Mouse (Mus musculus): ENCODE measurements around the gene Atp6v1g2. TPM values are rescaled to one million over a fixed set of nuclear protein-coding genes. Genes with fewer than 3 reads are reported as not detected.

The Atp6v1g2 gene
- polyA plus RNA-seq (2015; fragmentation: Nextera tagmentation; extraction: Ambion mirVana): 10.6 and 10.7 TPM in 2 replicates

GRCm38 (mm10) chr17:35233114-35233980 is at the start of gene Atp6v1g2:
Gene Atp6v1g2 (plus strand): TSS chr17:35233660.
- WGBS: 53% methylated on average over 18 of the region's 18 CpGs
- H3K9me3 ChIP-seq: no peaks in the 10 kb centered on the region
- H3K4me1 ChIP-seq: peaks cover 37% of the 10 kb centered on the region
- H3K27me3 ChIP-seq (replicated peaks): no peaks in the 10 kb centered on the region
- no peak for ATAC-seq (ENCODE audit: extremely low read depth, insufficient number of reproducible peaks, low FRiP score, low TSS enrichment)
- peak within 1 kb of the TSS; percentile 74 for H3K4me3 ChIP-seq
- H3K36me3 ChIP-seq: peaks cover 47% of the 10 kb centered on the region
- H3K9ac ChIP-seq: peak within 1 kb of the TSS; percentile 94
- H3K27ac ChIP-seq (replicated peaks): peak within 1 kb of the TSS; percentile 98
- peak within 1 kb of the TSS; percentile 91 for H3K4me2 ChIP-seq

GRCm38 (mm10) chr17:35185639-35186611 is 47.5 kb upstream of the Atp6v1g2 start:
- no peaks in the 10 kb centered on the region for H3K36me3 ChIP-seq
- H3K9ac ChIP-seq: peak overlapping the region; percentile 66
- 2% methylated on average over 18 of the region's 18 CpGs for WGBS
- ATAC-seq (ENCODE audit: extremely low read depth, insufficient number of reproducible peaks, low FRiP score, low TSS enrichment): peak; percentile 64; the same call in 1 of the 2 replicates
- H3K9me3 ChIP-seq: no peaks in the 10 kb centered on the region
- H3K4me2 ChIP-seq: peak overlapping the region; percentile 68
- peak overlapping the region; percentile 58 for H3K27ac ChIP-seq (replicated peaks)
- H3K27me3 ChIP-seq (replicated peaks): peaks cover 4% of the 10 kb centered on the region; the same call in 1 of the 2 replicates
- peak overlapping the region; percentile 56 for H3K4me3 ChIP-seq
- H3K4me1 ChIP-seq: peaks cover 5% of the 10 kb centered on the region

- ATAC-seq (ENCODE audit: extremely low read depth, insufficient number of reproducible peaks, low FRiP score, low TSS enrichment): 0 out of 2 replicates have a peak, but pooled peaks have one; percentile 21
- Histone ChIP-seq H3K9ac (peak overlapping the region; percentile 66; the same call in 1 of the 2 replicates), H3K9me3 (no peaks in the 10 kb centered on the region), H3K27ac (replicated peaks) (peak overlapping the region; percentile 58), H3K36me3 (no peaks in the 10 kb centered on the region), H3K4me2 (peak overlapping the region; percentile 68), H3K4me3 (peak overlapping the region; percentile 56), H3K27me3 (replicated peaks) (peaks cover 4% of the 10 kb centered on the region; the same call in 1 of the 2 replicates), H3K4me1 (peaks cover 5% of the 10 kb centered on the region)
- under 1% methylated on average over 4 of the region's 4 CpGs for WGBS
These were observed 46.8 kb upstream of the Atp6v1g2 start for GRCm38 (mm10) chr17:35186681-35187080.

GRCm38 (mm10) chr17:35187345-35187744 is 46.1 kb upstream of the Atp6v1g2 start:
- no peak overlapping the region for H3K9ac ChIP-seq
- no peaks in the 10 kb centered on the region for H3K36me3 ChIP-seq
- peaks cover 4% of the 10 kb centered on the region; the same call in 1 of the 2 replicates for H3K27me3 ChIP-seq (replicated peaks)
- H3K4me1 ChIP-seq: peaks cover 5% of the 10 kb centered on the region
- H3K9me3 ChIP-seq: no peaks in the 10 kb centered on the region
- H3K4me3 ChIP-seq: no peak overlapping the region
- WGBS: 75% methylated on average over 4 of the region's 4 CpGs
- no peak overlapping the region for H3K27ac ChIP-seq (replicated peaks)
- no peak for ATAC-seq (ENCODE audit: extremely low read depth, insufficient number of reproducible peaks, low FRiP score, low TSS enrichment)
- no peak overlapping the region for H3K4me2 ChIP-seq

- no peak within 1 kb of the TSS for H3K4me3 ChIP-seq
- H3K9me3 ChIP-seq: no peaks in the 10 kb centered on the region
- peaks cover 5% of the 10 kb centered on the region for H3K27me3 ChIP-seq (replicated peaks)
- H3K4me2 ChIP-seq: no peak within 1 kb of the TSS
- no peak within 1 kb of the TSS for H3K27ac ChIP-seq (replicated peaks)
- 65% methylated on average over 7 of the region's 7 CpGs for WGBS
- H3K4me1 ChIP-seq: peaks cover 5% of the 10 kb centered on the region
- H3K36me3 ChIP-seq: no peaks in the 10 kb centered on the region
- ATAC-seq (ENCODE audit: extremely low read depth, insufficient number of reproducible peaks, low FRiP score, low TSS enrichment): no peak
- H3K9ac ChIP-seq: no peak within 1 kb of the TSS
These were observed 45.4 kb upstream of the Atp6v1g2 start, which contains the start of gene Lst1 for GRCm38 (mm10) chr17:35187959-35188610. Gene Lst1 (minus strand): TSS chr17:35188439.

- Histone ChIP-seq H3K4me2 (no peak overlapping the region), H3K27me3 (replicated peaks) (peaks cover 15% of the 10 kb centered on the region), H3K4me3 (no peak overlapping the region), H3K36me3 (no peaks in the 10 kb centered on the region), H3K9ac (no peak overlapping the region), H3K4me1 (peaks cover 8% of the 10 kb centered on the region), H3K27ac (replicated peaks) (no peak overlapping the region), H3K9me3 (no peaks in the 10 kb centered on the region)
- no peak for ATAC-seq (ENCODE audit: extremely low read depth, insufficient number of reproducible peaks, low FRiP score, low TSS enrichment)
- 38% methylated on average over 1 of the region's 1 CpGs for WGBS
These were observed 44.3 kb upstream of the Atp6v1g2 start for GRCm38 (mm10) chr17:35189186-35189585.

DNA sequence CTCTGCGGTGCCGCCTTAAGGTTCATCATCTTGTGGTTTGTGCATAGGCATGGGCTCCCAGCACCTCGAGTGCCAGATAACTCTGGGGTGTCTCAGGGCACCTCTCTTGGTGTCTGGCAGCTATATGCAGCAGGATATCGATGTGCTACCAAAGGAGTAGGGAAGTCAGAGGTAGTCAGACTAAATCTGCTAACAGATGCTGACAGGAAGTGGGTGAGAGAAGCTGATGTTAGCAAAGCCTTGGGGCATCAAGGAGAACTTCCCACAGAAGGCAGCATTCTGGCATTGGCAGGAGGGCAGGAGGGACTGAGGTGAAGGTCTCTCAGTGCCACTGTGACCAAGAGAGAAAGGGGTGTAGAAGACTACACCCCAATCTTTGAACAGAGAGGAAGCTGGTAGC is 43.4 kb upstream of the Atp6v1g2 start:
- Histone ChIP-seq H3K9ac (no peak overlapping the region), H3K9me3 (no peaks in the 10 kb centered on the region), H3K36me3 (no peaks in the 10 kb centered on the region), H3K4me3 (no peak overlapping the region), H3K27ac (replicated peaks) (no peak overlapping the region), H3K27me3 (replicated peaks) (peaks cover 21% of the 10 kb centered on the region), H3K4me2 (no peak overlapping the region), H3K4me1 (peaks cover 13% of the 10 kb centered on the region)
- no peak for ATAC-seq (ENCODE audit: extremely low read depth, insufficient number of reproducible peaks, low FRiP score, low TSS enrichment)
- 55% methylated on average over 4 of the region's 4 CpGs for WGBS

DNA sequence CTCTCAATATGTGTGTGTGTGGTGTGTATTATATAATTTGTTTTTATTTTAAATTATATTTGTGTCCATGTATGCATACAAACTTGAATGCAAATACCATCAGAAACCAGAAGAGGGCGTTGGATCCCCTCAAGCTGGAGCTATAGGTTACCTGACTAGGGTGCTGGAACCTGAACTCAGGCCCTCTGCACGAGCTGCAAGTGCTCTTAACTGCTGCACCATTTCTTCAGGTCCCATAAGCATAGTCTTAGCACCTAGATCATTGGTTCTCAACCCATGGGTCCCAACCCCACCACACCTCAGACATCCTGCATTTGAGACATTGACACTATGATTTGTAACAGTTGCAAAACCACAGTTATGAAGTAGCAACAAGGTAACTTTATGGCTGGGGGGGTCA is 41.7 kb upstream of the Atp6v1g2 start:
- Histone ChIP-seq H3K9ac (no peak overlapping the region), H3K27me3 (replicated peaks) (peaks cover 37% of the 10 kb centered on the region), H3K27ac (replicated peaks) (no peak overlapping the region), H3K36me3 (no peaks in the 10 kb centered on the region), H3K4me2 (no peak overlapping the region), H3K4me3 (no peak overlapping the region), H3K4me1 (peaks cover 24% of the 10 kb centered on the region), H3K9me3 (no peaks in the 10 kb centered on the region)
- WGBS: 57% methylated on average over 2 of the region's 2 CpGs
- no peak for ATAC-seq (ENCODE audit: extremely low read depth, insufficient number of reproducible peaks, low FRiP score, low TSS enrichment)

- Histone ChIP-seq H3K4me1 (peaks cover 24% of the 10 kb centered on the region), H3K36me3 (no peaks in the 10 kb centered on the region), H3K27me3 (replicated peaks) (peaks cover 49% of the 10 kb centered on the region), H3K4me3 (no peak overlapping the region), H3K4me2 (no peak overlapping the region), H3K9me3 (no peaks in the 10 kb centered on the region), H3K27ac (replicated peaks) (no peak overlapping the region), H3K9ac (no peak overlapping the region)
- WGBS: 78% methylated on average over 5 of the region's 5 CpGs
- ATAC-seq (ENCODE audit: extremely low read depth, insufficient number of reproducible peaks, low FRiP score, low TSS enrichment): no peak
These were observed 40.5 kb upstream of the Atp6v1g2 start for GRCm38 (mm10) chr17:35192924-35193323.

DNA sequence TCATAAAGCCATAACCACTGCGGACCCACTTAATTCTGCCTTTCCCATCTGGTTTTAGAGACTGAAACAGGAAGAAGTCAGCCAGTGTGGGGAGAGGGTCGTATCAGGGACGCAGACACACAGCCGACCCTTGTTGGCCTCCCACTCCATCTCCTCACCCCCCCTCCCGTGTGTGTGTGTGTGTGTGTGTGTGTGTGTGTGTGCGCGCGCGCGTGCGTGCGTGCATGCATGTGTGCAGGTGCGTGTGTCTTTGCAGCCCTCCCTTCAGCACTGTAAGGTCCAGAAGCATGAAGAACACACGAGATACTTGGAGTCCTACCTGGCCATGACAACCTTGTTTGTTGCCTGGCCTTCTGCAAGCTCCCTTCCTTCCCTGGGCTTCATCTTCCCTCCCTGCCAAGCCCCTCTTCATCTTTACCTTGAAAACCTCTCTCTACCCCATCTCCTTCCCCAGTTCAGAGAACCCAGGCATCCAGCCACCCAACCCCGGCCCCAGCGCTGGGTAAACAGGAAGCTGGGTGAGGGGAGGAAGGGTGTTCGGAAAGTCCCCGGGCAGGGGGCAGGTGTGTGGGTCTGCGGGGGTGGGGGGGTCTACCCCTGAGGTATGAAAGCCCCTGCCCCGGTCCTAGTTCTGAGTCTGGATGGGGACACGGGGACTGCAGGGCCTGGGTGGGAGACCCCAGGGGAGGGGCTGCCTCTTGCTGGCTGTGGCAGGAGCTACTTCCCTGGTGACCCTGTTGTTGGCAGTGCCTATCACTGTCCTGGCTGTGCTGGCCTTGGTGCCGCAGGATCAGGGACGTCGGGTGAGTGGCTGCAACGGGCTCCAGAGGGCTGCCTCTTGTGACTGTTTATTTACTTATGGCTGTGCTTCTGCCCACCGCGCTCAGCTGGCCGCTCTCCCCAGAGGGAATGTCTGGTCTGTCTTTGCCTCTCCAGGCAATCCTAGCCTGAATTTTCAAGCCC is 39.3 kb upstream of the Atp6v1g2 start, which contains the start of gene Ltb:
Gene Ltb, plus strand, starts transcription at position 559 of the 963 bp plus-strand sequence.
- Histone ChIP-seq H3K4me3 (peak within 1 kb of the TSS; percentile 52), H3K4me2 (peak within 1 kb of the TSS; percentile 81), H3K9me3 (no peaks in the 10 kb centered on the region), H3K4me1 (peaks cover 24% of the 10 kb centered on the region), H3K27me3 (replicated peaks) (peaks cover 61% of the 10 kb centered on the region), H3K27ac (replicated peaks) (no peak within 1 kb of the TSS), H3K9ac (peak within 1 kb of the TSS; percentile 78; the same call in 1 of the 2 replicates), H3K36me3 (no peaks in the 10 kb centered on the region)
- WGBS: 49% methylated on average over 27 of the region's 28 CpGs
- no peak for ATAC-seq (ENCODE audit: extremely low read depth, insufficient number of reproducible peaks, low FRiP score, low TSS enrichment)
